ENCODE assay signal across 12 mouse cellular contexts in the genomic region with DNA sequence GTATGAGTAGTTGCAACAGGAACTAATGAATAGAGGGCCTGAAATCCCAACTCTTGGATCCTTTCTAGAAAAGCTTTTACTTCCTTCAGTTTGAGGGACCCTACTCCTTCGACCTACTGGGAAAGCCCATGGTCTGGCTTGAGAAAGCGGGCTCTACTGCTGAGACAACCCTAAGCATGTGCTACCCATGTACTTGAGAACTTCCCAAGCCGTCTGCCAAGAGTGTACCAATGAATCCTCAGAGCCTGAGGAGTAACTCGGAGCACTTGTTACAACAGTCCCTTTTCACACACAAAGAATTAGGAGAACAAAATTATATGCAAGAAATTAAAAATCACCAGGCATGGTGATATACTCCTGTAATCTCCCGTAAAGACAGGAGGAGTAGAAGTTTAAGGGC.
"Had no signal": no experiment of that assay in that cellular context is flagged by ENCODE, and none has a peak within 500 bp of the region (broad histone marks: within the 10 kb centered on the region; RNA-seq: fewer than 3 reads in every experiment).

No protein-coding gene starts in this region.

- DNase-seq: retina, postnatal 1 day; right cerebral cortex, adult 18-20 months; right cerebral cortex, postnatal 14 days; right cerebral cortex, postnatal 25 days; right cerebral cortex, postnatal 4 days; spleen, adult 18-20 months; thymus, adult 18-20 months; thymus, adult 2 months; thymus, postnatal 14 days; thymus, postnatal 25 days; thymus, postnatal 36 days; thymus, postnatal 4 days had no signal
